Mouse (Mus musculus) megakaryocyte-erythroid progenitor cell, adult 5-6 weeks (primary cell): ENCODE results near the gene Mlxipl. TPM values are rescaled to one million over a fixed set of nuclear protein-coding genes. Genes with fewer than 3 reads are reported as not detected.
"Not testable (repeated sequence)": the region's sequence is repeated elsewhere in the genome, so short reads cannot be mapped to it uniquely, and the experiment has no call there.

Source experiments
- ATAC-seq: replicated peaks from 2 replicates; pipeline ENCODE4 v1.8.0; 2016; ENCODE audit warnings: mild to moderate bottlenecking, inconsistent platforms; ENCODE audit not compliant: severe bottlenecking, poor library complexity, low FRiP score, low TSS enrichment
- total RNA-seq, 2 experiments: library from RNA; stranded (forward) in 1 of 2; stranded (reverse) in 1 of 2; fragments of 200-1000, 215-1000 nt in 1 of 2; fragments of >200 nt in 1 of 2; fragmentation: Nextera tagmentation in 1 of 2; gene quantifications; 2 replicates each; pipeline ENCODE4 v1.2.3; 2014 to 2017

The Mlxipl gene
- not detected in 2 replicates for total RNA-seq (2014; fragmentation: Nextera tagmentation)
- not detected in 2 replicates for total RNA-seq (2017)

- ATAC-seq, result no peak
Observed at GRCm38 (mm10) chr5:135089653-135090052, at the start of gene Mlxipl. Mlxipl (plus strand) TSS chr5:135089890.

GRCm38 (mm10) chr5:135040059-135040458 lies 49.6 kb upstream of the Mlxipl start:
- ATAC-seq, result no peak

GRCm38 (mm10) chr5:135040777-135041176 lies 48.9 kb upstream of the Mlxipl start:
- ATAC-seq, result no peak

- ATAC-seq, result 0 out of 2 replicates have a peak, but pooled peaks have one; percentile 23
Observed at GRCm38 (mm10) chr5:135042105-135042788, 47.4 kb upstream of the Mlxipl start.

GRCm38 (mm10) chr5:135044575-135044974 lies 45.1 kb upstream of the Mlxipl start:
- no peak for ATAC-seq

- ATAC-seq, result no peak
Observed at GRCm38 (mm10) chr5:135048539-135048938, 41.2 kb upstream of the Mlxipl start.

GRCm38 (mm10) chr5:135049268-135049667 lies 40.4 kb upstream of the Mlxipl start:
- ATAC-seq, result not testable (repeated sequence)

- ATAC-seq, result no peak
Observed at GRCm38 (mm10) chr5:135053356-135053755, 36.3 kb upstream of the Mlxipl start.

- peak; percentile 99 for ATAC-seq
Observed at GRCm38 (mm10) chr5:135063629-135064381, 25.9 kb upstream of the Mlxipl start, which contains the start of gene Dnajc30. Dnajc30 (plus strand) TSS chr5:135064202.

- ATAC-seq, result peak; percentile 53
Observed at GRCm38 (mm10) chr5:135064382-135064766, 25.3 kb upstream of the Mlxipl start.

- not testable (repeated sequence) for ATAC-seq
Observed at GRCm38 (mm10) chr5:135064909-135065446, 24.7 kb upstream of the Mlxipl start, which contains the start of gene Bud23. Bud23 (minus strand) TSS chr5:135064959.

GRCm38 (mm10) chr5:135066008-135066407 lies 23.7 kb upstream of the Mlxipl start:
- ATAC-seq, result no peak

- ATAC-seq, result peak; percentile 68
Observed at GRCm38 (mm10) chr5:135070448-135070847, 19.2 kb upstream of the Mlxipl start.

GRCm38 (mm10) chr5:135072061-135072460 lies 17.6 kb upstream of the Mlxipl start:
- no peak for ATAC-seq

GRCm38 (mm10) chr5:135072720-135073119 lies 17.0 kb upstream of the Mlxipl start:
- no peak for ATAC-seq

- ATAC-seq, result no peak
Observed at GRCm38 (mm10) chr5:135073349-135074150, 16.1 kb upstream of the Mlxipl start.

- ATAC-seq, result no peak
Observed at GRCm38 (mm10) chr5:135075655-135076054, 14.0 kb upstream of the Mlxipl start.

GRCm38 (mm10) chr5:135076368-135076767 lies 13.3 kb upstream of the Mlxipl start:
- no peak for ATAC-seq

GRCm38 (mm10) chr5:135076931-135077505 lies 12.7 kb upstream of the Mlxipl start:
- no peak for ATAC-seq
